Mouse (Mus musculus) embryonic facial prominence, embryonic 12.5 days (tissue): ENCODE data around the gene Clcn1. TPM values are rescaled to one million over a fixed set of nuclear protein-coding genes. Genes with fewer than 3 reads are reported as not detected.

Experiments
- ATAC-seq: fragments of 200-750 bp; cut with Nextera tagmentation; 2 replicates; pipeline ENCODE4 v1.8.0; 2017; ENCODE audit not compliant: insufficient number of reproducible peaks, insufficient read depth, low FRiP score, low TSS enrichment
- H3K27ac ChIP-seq: fragments of 300-500 bp; sonication (generic); 2 replicates; pipeline ENCODE4 v1.5.1; 2016; ENCODE audit warnings: mild to moderate bottlenecking
- H3K27me3 ChIP-seq: fragments of 300-500 bp; sonication (generic); 2 replicates; pipeline ENCODE4 v1.6.1; 2016; ENCODE audit warnings: mild to moderate bottlenecking, moderate library complexity
- H3K36me3 ChIP-seq: fragments of 300-500 bp; sonication (generic); 2 replicates; pipeline ENCODE4 v1.6.1; 2016; ENCODE audit warnings: mild to moderate bottlenecking
- H3K4me1 ChIP-seq: fragments of 300-500 bp; sonication (generic); 2 replicates; pipeline ENCODE4 v1.6.1; 2016
- H3K4me2 ChIP-seq: fragments of 300-500 bp; sonication (generic); replicated peaks from 2 replicates; pipeline ENCODE4 v1.6.1; 2016; ENCODE audit warnings: mild to moderate bottlenecking, moderate library complexity
- H3K4me3 ChIP-seq: fragments of 300-500 bp; sonication (generic); 2 replicates; pipeline ENCODE4 v1.5.1; 2016; ENCODE audit warnings: mild to moderate bottlenecking
- H3K9ac ChIP-seq: fragments of 300-500 bp; sonication (generic); 2 replicates; pipeline ENCODE4 v1.6.1; 2016; ENCODE audit warnings: mild to moderate bottlenecking, moderate library complexity
- H3K9me3 ChIP-seq: fragments of 300-500 bp; sonication (generic); 2 replicates; pipeline ENCODE4 v1.6.1; 2016; ENCODE audit warnings: mild to moderate bottlenecking, moderate library complexity
- WGBS: fragments of 180-500 bp; shearing (Covaris S2); methylation state at CpG from one replicate; pipeline ENCODE4 v1.1.7; 2016; 5-methylcytosine and 5-hydroxymethylcytosine counted together
- polyA plus RNA-seq: library from polyadenylated mRNA; unstranded; fragments of >200 nt; fragmentation: Nextera tagmentation; extraction: Ambion mirVana; gene quantifications from 2 replicates; pipeline ENCODE4 v1.2.1, GENCODE M21; 2016

Gene Clcn1
- polyA plus RNA-seq, 1 experiment from 2014 or later: 0.36 TPM

- Histone ChIP-seq H3K4me2 (peak within 1 kb of the TSS; percentile 71), H3K27me3 (no peaks in the 10 kb centered on the region; the same call in 1 of the 2 replicates), H3K4me1 (no peaks in the 10 kb centered on the region), H3K27ac (peak within 1 kb of the TSS; percentile 88), H3K9me3 (no peaks in the 10 kb centered on the region), H3K4me3 (peak within 1 kb of the TSS; percentile 80), H3K9ac (peak within 1 kb of the TSS; percentile 89), H3K36me3 (peaks cover 26% of the 10 kb centered on the region)
- ATAC-seq: peak; percentile 99
- under 1% methylated on average over 50 of the region's 51 CpGs for WGBS
These were observed 21.7 kb upstream of the Clcn1 start, which contains the start of gene Casp2 for GRCm38 (mm10) chr6:42264626-42265312. Casp2 (plus strand) TSS chr6:42264985.

GRCm38 (mm10) chr6:42265391-42266330, 20.8 kb upstream of the Clcn1 start:
- Histone ChIP-seq H3K9me3 (no peaks in the 10 kb centered on the region), H3K36me3 (peaks cover 33% of the 10 kb centered on the region), H3K9ac (peak overlapping the region; percentile 89), H3K27ac (peak overlapping the region; percentile 88), H3K4me3 (peak overlapping the region; percentile 80), H3K27me3 (no peaks in the 10 kb centered on the region; the same call in 1 of the 2 replicates), H3K4me2 (peak overlapping the region; percentile 71), H3K4me1 (no peaks in the 10 kb centered on the region)
- under 1% methylated on average over 21 of the region's 21 CpGs for WGBS
- no peak for ATAC-seq

- H3K27me3 ChIP-seq: no peaks in the 10 kb centered on the region
- no peaks in the 10 kb centered on the region for H3K9me3 ChIP-seq
- no peak overlapping the region for H3K27ac ChIP-seq
- H3K4me3 ChIP-seq: no peak overlapping the region
- no peak overlapping the region for H3K9ac ChIP-seq
- peaks cover 72% of the 10 kb centered on the region for H3K36me3 ChIP-seq
- H3K4me2 ChIP-seq: no peak overlapping the region
- ATAC-seq: no peak
- H3K4me1 ChIP-seq: no peaks in the 10 kb centered on the region
These were observed 15.7 kb upstream of the Clcn1 start for GRCm38 (mm10) chr6:42270817-42271216.

- no peaks in the 10 kb centered on the region for H3K4me1 ChIP-seq
- H3K4me3 ChIP-seq: no peak overlapping the region
- H3K4me2 ChIP-seq: no peak overlapping the region
- H3K9ac ChIP-seq: no peak overlapping the region
- H3K27ac ChIP-seq: no peak overlapping the region
- H3K27me3 ChIP-seq: no peaks in the 10 kb centered on the region
- H3K9me3 ChIP-seq: no peaks in the 10 kb centered on the region
- ATAC-seq: no peak
- 49% methylated on average over 2 of the region's 2 CpGs for WGBS
- H3K36me3 ChIP-seq: peaks cover 84% of the 10 kb centered on the region
These were observed 10.3 kb upstream of the Clcn1 start for GRCm38 (mm10) chr6:42276151-42276550.

GRCm38 (mm10) chr6:42282865-42283528, 3.5 kb upstream of the Clcn1 start:
- Histone ChIP-seq H3K4me2 (no peak overlapping the region), H3K9ac (no peak overlapping the region), H3K27me3 (no peaks in the 10 kb centered on the region), H3K4me1 (no peaks in the 10 kb centered on the region), H3K9me3 (no peaks in the 10 kb centered on the region), H3K27ac (no peak overlapping the region), H3K4me3 (no peak overlapping the region), H3K36me3 (peaks cover 53% of the 10 kb centered on the region)
- ATAC-seq: no peak
- 68% methylated on average over 5 of the region's 5 CpGs for WGBS

- H3K9me3 ChIP-seq: no peaks in the 10 kb centered on the region
- no peak overlapping the region for H3K4me3 ChIP-seq
- H3K9ac ChIP-seq: no peak overlapping the region
- no peaks in the 10 kb centered on the region for H3K4me1 ChIP-seq
- H3K27ac ChIP-seq: no peak overlapping the region
- H3K27me3 ChIP-seq: no peaks in the 10 kb centered on the region
- ATAC-seq: no peak
- peaks cover 13% of the 10 kb centered on the region; the same call in 1 of the 2 replicates for H3K36me3 ChIP-seq
- no peak overlapping the region for H3K4me2 ChIP-seq
These were observed 1.1 kb downstream of the Clcn1 start for GRCm38 (mm10) chr6:42287562-42287961.

GRCm38 (mm10) chr6:42293327-42293726, 6.8 kb downstream of the Clcn1 start:
- no peak for ATAC-seq

GRCm38 (mm10) chr6:42295549-42296094, 9.1 kb downstream of the Clcn1 start:
- Histone ChIP-seq H3K9me3 (no peaks in the 10 kb centered on the region), H3K4me1 (no peaks in the 10 kb centered on the region), H3K27ac (no peak overlapping the region), H3K4me3 (no peak overlapping the region), H3K9ac (no peak overlapping the region), H3K27me3 (no peaks in the 10 kb centered on the region), H3K4me2 (no peak overlapping the region), H3K36me3 (peaks cover 6% of the 10 kb centered on the region)
- no peak for ATAC-seq
- WGBS: 76% methylated on average over 3 of the region's 3 CpGs

More at GRCm38 (mm10) chr6:42293327-42293726, 6.8 kb downstream of the Clcn1 start:
- Histone ChIP-seq H3K27ac (no peak overlapping the region), H3K9me3 (no peaks in the 10 kb centered on the region), H3K4me1 (no peaks in the 10 kb centered on the region), H3K9ac (no peak overlapping the region), H3K4me2 (no peak overlapping the region), H3K4me3 (no peak overlapping the region), H3K27me3 (no peaks in the 10 kb centered on the region), H3K36me3 (no peaks in the 10 kb centered on the region; the same call in none of the 2 replicates)
- WGBS: 90% methylated on average over 6 of the region's 6 CpGs

- Histone ChIP-seq H3K9me3 (no peaks in the 10 kb centered on the region), H3K36me3 (peaks cover 6% of the 10 kb centered on the region; the same call in 1 of the 2 replicates), H3K27ac (no peak overlapping the region), H3K9ac (no peak overlapping the region), H3K4me1 (no peaks in the 10 kb centered on the region), H3K4me2 (no peak overlapping the region), H3K4me3 (no peak overlapping the region), H3K27me3 (no peaks in the 10 kb centered on the region)
- 93% methylated on average over 5 of the region's 5 CpGs for WGBS
- ATAC-seq: no peak
These were observed 12.9 kb downstream of the Clcn1 start for GRCm38 (mm10) chr6:42299362-42299761.

- WGBS: 53% methylated on average over 8 of the region's 8 CpGs
- H3K27me3 ChIP-seq: no peaks in the 10 kb centered on the region
- no peak for ATAC-seq
- no peaks in the 10 kb centered on the region for H3K9me3 ChIP-seq
- no peaks in the 10 kb centered on the region for H3K4me1 ChIP-seq
- H3K36me3 ChIP-seq: peaks cover 6% of the 10 kb centered on the region; the same call in 1 of the 2 replicates
- H3K4me2 ChIP-seq: no peak overlapping the region
- no peak overlapping the region for H3K27ac ChIP-seq
- no peak overlapping the region for H3K9ac ChIP-seq
- no peak overlapping the region for H3K4me3 ChIP-seq
These were observed 23.4 kb downstream of the Clcn1 start for GRCm38 (mm10) chr6:42309816-42310378.
